Mouse (Mus musculus) E14TG2a.4 (cell line): Measurements from ENCODE around the gene Scn4b.

Experiments used
- CTCF ChIP-seq: conservative IDR thresholded peaks from 2 replicates; pipeline ENCODE4 v1.5.1; 2014; ENCODE audit warnings: low read length
- POU5F1 ChIP-seq: IDR thresholded peaks from 2 replicates; pipeline ENCODE4 v1.6.1; 2014; ENCODE audit warnings: low read length, borderline replicate concordance

- no peak for TF ChIP-seq CTCF
- no peak for TF ChIP-seq POU5F1
Observed at GRCm38 (mm10) chr9:45179282-45179681, 41.1 kb downstream of the Scn4b start.
